Mouse (Mus musculus): ENCODE measurements around the gene Whrn.

The Whrn gene

GRCm38 (mm10) chr4:63405683-63406082 is 90.1 kb downstream of the Whrn start:
- DNase-seq (ENCODE audit: low spot score), result no peak

- peak; percentile 54 for DNase-seq (ENCODE audit: low spot score)
Observed at GRCm38 (mm10) chr4:63405051-63405450, 90.7 kb downstream of the Whrn start.

DNA sequence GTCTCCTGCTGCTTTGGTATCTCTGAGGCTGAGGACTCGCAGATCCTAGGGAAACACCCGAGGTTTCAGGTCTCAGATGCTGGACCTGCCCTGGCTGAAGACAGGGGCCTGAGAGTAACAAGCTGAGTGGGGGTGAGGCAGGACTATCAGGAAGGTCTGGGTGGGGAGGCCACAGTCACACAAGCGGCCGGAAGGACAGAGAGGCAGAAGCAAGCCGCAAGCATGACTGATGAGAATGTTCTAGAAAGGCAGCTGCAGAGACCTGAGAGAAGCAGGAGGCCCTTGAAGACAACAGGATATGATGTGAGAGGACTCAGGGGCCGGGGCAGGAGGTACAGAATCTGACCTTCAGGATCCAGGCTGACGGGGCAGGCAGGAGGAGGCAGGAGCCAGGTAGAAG is 91.6 kb downstream of the Whrn start:
- peak; percentile 74 for DNase-seq (ENCODE audit: low spot score)

- peak; percentile 94 for DNase-seq (ENCODE audit: low spot score)
Observed at GRCm38 (mm10) chr4:63403040-63403959, 92.5 kb downstream of the Whrn start, which contains the start of gene Akna. Gene Akna (minus strand): TSS chr4:63403354.

DNA sequence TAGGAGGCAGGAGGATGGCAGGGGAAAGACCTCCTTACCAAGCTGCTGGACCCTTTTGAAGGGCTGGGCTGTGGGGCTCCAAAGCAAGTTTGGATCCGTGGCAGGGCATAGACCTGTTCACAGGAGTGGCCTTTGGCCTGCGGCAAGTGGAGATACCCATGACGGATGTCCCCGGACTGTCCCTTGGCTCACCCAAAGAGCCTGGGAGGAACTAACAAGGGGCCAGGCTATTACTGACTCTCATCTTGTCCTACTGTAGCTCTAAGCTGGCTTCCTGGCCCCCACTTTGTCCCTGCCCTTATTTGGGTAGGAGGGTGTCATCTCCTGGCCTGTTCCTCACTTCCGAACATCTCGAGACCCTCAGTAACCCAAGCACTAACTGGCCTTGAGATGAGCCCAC is 93.2 kb downstream of the Whrn start:
- peak; percentile 56 for DNase-seq (ENCODE audit: low spot score)

GRCm38 (mm10) chr4:63402056-63402455 is 93.7 kb downstream of the Whrn start:
- no peak for DNase-seq (ENCODE audit: low spot score)

DNA sequence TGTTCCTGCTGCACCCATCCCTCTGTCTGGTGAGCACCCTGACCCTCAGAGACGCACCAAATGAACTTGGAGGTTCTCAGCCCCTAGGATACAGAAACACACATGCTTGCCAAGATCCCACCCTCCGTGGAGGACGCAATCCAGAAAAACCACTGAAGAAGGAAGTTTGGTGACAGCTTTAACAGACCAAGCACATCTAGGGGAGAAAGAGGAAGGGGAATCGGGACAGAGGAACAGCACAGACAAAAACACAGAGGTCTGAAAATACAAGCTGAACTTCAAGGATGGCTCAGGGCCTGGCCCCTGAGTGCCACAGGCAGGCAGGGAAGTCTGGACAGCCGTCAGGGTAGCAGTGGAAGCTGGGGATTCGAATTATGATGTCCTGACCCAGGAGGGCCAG is 94.2 kb downstream of the Whrn start:
- DNase-seq (ENCODE audit: low spot score), result no peak

GRCm38 (mm10) chr4:63400541-63401306 is 95.1 kb downstream of the Whrn start:
- DNase-seq (ENCODE audit: low spot score), result peak; percentile 51

- DNase-seq (ENCODE audit: low spot score), result no peak
Observed at GRCm38 (mm10) chr4:63399691-63400270, 96.0 kb downstream of the Whrn start.

GRCm38 (mm10) chr4:63398854-63399609 is 96.8 kb downstream of the Whrn start:
- peak; percentile 76 for DNase-seq (ENCODE audit: low spot score)

DNA sequence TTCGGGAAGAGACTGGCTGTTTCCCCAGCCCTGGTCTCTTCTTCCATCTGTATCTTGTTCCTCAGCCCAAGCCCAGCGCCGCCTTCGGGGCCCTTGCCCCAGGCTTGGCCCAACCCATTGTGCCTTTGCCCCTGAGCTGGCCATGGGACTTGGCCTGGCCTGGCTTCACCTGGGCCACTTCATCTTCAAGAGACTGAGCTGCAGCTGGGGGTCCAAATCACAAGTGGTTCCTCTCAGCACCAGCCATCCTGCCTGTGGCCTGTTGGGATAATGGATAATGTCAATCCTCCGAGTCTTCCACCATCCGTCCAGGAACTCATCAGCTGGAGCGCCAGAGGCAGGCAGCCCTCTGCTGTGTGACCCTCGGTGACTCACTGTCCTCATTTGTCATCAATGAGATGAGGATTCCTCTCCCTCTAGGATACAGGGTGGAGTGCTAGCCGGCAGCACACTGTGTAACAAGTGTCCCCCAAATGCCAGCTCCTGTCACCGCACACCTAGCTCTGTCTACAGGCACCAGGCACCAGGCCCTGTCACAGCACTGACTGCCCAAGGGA is 97.7 kb downstream of the Whrn start:
- DNase-seq (ENCODE audit: low spot score), result no peak

GRCm38 (mm10) chr4:63391322-63391721 is 104.5 kb downstream of the Whrn start:
- DNase-seq (ENCODE audit: low spot score), result no peak

DNA sequence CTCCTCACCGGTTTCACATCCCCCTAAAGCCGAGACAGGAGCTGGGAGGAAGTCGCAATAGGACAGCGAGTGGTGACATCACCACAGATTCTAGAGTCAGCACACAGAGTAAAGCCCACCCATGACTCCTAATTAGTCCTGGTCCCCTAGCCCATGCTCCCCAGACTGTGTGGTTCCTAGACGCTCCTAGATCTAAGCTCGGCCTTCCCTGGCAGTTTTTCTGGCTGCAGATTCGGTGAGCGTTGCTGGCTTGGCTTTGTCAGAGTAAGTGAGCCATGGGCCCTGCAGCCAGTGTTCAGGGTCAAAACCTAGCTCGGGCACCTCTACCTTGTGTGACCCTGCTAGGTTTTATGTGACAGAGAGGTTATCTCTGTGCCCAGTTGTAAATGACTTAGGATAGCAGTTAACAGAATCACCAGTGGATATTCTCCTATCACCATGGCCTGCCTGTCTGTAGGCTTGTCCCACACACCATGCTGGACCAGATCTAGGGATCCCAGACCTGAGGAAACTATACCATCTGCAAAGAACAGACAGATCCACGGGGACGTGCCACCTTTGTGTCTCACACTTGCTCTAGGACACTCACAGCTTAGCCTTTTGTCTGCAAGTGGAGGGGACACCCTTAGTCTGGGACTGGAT is 105.8 kb downstream of the Whrn start:
- peak; percentile 46 for DNase-seq (ENCODE audit: low spot score)

DNA sequence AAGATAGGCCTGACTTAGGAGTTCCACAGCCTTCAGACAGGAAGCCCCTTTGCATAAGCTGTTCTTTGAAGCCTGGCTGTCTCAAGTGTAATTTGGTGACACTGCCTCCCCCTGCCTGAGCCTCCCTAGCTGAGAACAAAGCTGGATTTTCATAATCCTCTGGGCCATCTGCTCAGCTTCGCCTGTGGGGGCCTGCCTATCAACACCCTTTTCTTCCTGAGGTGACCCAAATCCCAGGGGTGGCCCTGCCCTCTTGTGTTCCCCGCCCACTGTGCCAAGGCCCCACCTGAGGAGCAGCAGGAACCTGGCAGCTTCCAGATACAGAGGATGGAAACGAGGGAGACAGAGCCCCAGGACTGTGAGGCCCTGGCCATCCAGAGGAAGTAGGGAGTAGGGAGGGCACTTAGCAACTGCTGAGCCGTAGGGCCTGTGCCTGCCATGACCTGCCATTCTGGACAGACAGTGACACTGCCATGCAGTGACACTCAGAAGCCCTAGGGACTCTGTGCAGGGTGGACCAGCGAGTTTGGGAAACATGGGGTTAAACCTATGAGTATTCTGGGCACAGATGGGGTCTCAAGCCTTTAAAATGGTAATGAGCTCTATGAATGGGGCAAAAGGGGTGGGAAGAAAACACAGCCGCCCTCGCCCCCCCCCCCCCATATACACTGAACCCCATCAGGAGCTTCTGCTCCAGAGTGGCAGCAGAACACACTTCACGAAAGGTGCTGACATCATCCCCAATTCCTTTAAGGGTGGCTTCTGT is 106.5 kb downstream of the Whrn start:
- DNase-seq (ENCODE audit: low spot score), result no peak

- no peak for DNase-seq (ENCODE audit: low spot score)
Observed at GRCm38 (mm10) chr4:63388029-63388428, 107.8 kb downstream of the Whrn start.

DNA sequence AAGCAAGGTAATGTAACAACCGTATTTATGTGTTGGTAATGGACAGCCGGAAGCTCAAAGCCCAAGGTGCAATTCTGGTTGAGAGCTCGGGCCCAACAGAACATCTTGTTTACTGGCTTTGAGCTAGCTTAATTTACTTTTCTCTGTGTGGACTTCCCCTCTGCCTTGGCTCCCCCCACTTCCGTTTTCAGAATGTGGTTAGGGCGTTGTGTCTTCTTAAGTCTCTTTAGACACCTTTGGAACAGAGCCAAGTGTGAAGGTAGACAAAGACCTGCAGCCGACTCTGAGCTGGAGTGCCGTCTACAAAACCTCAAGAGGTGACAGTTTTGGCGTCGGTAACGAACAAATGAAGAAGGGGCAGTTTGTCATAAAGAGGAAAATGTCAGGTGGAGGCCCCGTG is 110.0 kb downstream of the Whrn start:
- DNase-seq (ENCODE audit: low spot score), result peak; percentile 83

GRCm38 (mm10) chr4:63385253-63385652 is 110.5 kb downstream of the Whrn start:
- no peak for DNase-seq (ENCODE audit: low spot score)

- no peak for DNase-seq (ENCODE audit: low spot score)
Observed at GRCm38 (mm10) chr4:63384262-63384661, 111.5 kb downstream of the Whrn start.

DNA sequence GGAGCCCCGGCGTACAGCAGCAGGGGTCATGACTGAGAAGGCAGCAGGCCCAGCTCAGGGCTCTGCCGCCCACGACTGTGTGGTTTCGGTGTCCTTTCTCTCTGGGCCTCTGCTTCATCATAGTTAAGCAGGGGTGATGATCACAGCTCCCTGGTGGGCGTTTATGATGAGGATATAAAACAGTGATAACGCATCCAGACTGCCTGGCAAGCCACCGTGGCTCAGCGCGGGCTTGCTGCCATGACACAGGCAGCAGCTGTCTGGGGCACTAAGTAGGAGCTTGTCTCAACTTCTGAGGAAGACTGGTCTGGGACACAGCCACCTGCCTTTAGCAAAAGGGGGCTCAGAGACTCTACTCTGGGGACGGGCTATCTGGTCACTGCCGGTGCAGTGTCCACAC is 112.3 kb downstream of the Whrn start:
- DNase-seq (ENCODE audit: low spot score), result no peak

- no peak for DNase-seq (ENCODE audit: low spot score)
Observed at GRCm38 (mm10) chr4:63382676-63383369, 113.0 kb downstream of the Whrn start.
